Mouse (Mus musculus) MEL (cell line): ENCODE results near the gene Arid1b.

ENCODE experiments used
- MYB ChIP-seq: IDR thresholded peaks from 2 replicates; pipeline ENCODE4 v1.6.1; 2011; ENCODE audit warnings: mild to moderate bottlenecking, low read depth, low read length, improper control_type of control experiment
- ZMIZ1 ChIP-seq: IDR thresholded peaks from 2 replicates; pipeline ENCODE4 v1.6.1; 2012; ENCODE audit warnings: low read depth, mild to moderate bottlenecking, inconsistent platforms, low read length, improper control_type of control experiment, moderate library complexity

DNA sequence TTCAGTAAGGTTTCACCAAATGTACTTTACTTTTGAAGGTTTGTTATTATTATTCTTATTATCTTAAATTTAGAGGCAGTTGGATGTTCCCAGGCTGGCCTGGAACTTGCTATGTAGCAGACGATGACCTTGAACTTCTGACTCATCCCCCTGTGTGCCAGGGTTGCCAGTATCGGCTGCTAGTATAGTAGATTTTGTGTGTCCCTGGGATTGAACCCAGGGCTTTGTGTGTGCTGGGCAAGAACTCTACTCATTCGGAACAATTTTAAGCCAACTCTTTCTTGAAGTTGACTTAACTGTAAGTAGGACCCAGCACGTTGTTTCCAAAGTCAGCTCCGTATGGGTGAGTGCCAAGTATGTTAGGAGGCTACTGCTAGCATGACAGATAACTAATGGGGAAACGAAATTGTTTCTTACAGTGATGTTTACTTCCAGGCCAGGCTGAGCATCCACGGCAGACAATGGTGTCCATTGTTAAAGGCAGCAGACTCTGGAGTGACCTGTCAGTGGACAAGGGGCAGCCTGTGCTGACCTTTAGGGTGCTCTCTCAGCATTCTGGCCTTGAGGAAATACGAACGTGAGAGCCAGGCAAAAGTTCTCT, 7.5 kb downstream of the Arid1b start:
- no peak for TF ChIP-seq ZMIZ1
- TF ChIP-seq MYB: no peak
